Mouse (Mus musculus): ENCODE results near the gene Ncoa5. TPM values are rescaled to one million over a fixed set of nuclear protein-coding genes. Genes with fewer than 3 reads are reported as not detected.

Ncoa5 gene
- polyA plus RNA-seq, 1 experiment, result 31.2 TPM

DNA sequence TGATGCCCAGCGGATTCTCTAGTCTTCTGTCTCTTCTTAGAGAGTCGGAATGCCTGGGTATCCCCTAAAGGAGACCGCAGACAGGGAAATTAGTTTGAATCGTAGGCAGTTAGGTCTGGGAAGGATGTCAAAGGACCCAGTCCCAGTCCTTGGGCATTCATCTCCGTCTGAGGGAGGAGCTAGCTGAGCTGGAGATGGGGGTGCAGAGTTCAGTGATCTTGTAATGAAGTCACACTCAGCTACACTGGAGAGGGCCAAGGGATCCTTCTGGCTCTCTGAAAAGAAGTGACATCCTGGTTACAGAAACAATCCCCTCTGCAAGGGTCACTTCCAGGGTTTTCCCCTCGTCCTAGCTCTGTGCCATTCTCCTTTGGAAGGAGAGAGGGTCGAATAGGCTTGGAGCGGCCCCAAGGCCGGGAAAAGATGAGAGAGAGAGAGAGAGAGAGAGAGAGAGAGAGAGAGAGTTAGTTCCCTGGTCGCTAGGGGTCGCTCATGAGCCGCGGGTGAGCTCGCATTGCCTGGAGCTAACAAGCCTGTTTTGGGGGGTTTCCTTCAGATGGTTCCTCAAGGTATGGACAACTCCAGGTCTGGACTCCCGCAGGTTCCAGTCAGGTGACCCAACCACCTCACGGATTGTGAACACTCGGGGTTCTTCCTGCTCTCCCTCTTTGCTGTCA lies 73.0 kb downstream of the Ncoa5 start:
- no peak for TF ChIP-seq MYOD1 (IDR thresholded peaks at IDR 0.05; ENCODE audit: control insufficient read depth, insufficient read length, low read depth)
- peak; percentile 40 for TF ChIP-seq CTCF (IDR thresholded peaks at IDR 0.05; ENCODE audit: control insufficient read depth, insufficient read depth, insufficient read length)
- no peaks in the 10 kb centered on the region for H3K36me3 ChIP-seq (ENCODE audit: control insufficient read depth, insufficient read depth)
- H3ac ChIP-seq (ENCODE audit: control insufficient read depth, insufficient read length, low read depth), result no peak overlapping the region
- no peaks in the 10 kb centered on the region for H3K79me2 ChIP-seq (ENCODE audit: control insufficient read depth, insufficient read depth)
- peaks cover 8% of the 10 kb centered on the region for H3K27me3 ChIP-seq (ENCODE audit: control insufficient read depth, insufficient read depth, insufficient read length)
- no peaks in the 10 kb centered on the region for H3K79me3 ChIP-seq (ENCODE audit: low read depth)
- H3K4me3 ChIP-seq (ENCODE audit: insufficient read depth, poor library complexity, severe bottlenecking), result no peak overlapping the region

DNA sequence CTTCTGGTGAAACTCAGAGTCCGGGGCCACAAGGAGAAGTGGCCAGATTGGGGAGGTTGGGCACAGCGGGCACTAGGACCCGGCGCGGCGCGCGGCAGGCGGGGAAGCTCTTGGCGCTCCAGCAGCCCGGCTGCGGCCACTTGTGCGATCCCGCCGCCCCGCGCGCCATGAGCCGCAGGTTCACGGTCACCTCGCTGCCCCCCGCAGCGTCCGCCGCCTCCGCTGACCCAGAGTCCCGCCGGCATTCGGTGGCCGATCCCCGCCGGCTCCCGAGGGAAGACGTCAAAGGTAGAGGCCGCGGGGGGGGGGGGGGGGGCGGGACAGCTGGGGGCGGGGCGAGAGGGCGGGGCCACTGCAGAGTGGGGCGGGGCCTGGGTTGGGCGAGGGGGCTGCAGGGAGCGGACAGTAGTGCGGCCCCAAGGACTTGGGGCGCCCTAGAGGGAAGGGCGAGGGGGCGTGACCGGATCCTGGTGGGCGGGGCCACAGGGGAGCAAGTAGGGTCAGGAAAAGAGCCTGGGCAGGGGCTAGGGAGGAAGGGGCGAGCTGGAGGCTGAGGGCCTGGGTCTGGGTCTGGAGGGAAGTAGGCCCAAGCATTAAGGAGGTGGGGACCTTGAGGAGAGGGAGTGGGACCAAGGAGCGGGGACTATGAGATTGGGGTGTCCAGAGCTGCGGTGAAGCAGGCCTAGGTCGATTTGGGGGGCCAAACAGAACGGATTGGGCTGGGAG lies 73.8 kb downstream of the Ncoa5 start, which contains the start of gene Slc12a5:
Gene Slc12a5 (plus strand): TSS at position 87 of the 726 bp plus-strand sequence.
- H3K36me3 ChIP-seq (ENCODE audit: control insufficient read depth, insufficient read depth), result no peaks in the 10 kb centered on the region
- peak within 1 kb of the TSS; percentile 18 for H3K4me3 ChIP-seq (ENCODE audit: insufficient read depth, poor library complexity, severe bottlenecking)
- no peak for TF ChIP-seq CEBPB (IDR thresholded peaks at IDR 0.05; ENCODE audit: low read depth)
- TF ChIP-seq MYOD1 (IDR thresholded peaks at IDR 0.05; ENCODE audit: control insufficient read depth, insufficient read length, low read depth), result no peak
- no peak for TF ChIP-seq FOSL1 (IDR thresholded peaks at IDR 0.05; ENCODE audit: insufficient read depth, low read length, poor library complexity, severe bottlenecking)
- H3K79me2 ChIP-seq (ENCODE audit: control insufficient read depth, insufficient read depth), result no peaks in the 10 kb centered on the region
- H3ac ChIP-seq (ENCODE audit: control insufficient read depth, insufficient read length, low read depth), result peak within 1 kb of the TSS; percentile 16
- H3K27me3 ChIP-seq (ENCODE audit: control insufficient read depth, insufficient read depth, insufficient read length), result peaks cover 8% of the 10 kb centered on the region
- no peaks in the 10 kb centered on the region for H3K79me3 ChIP-seq (ENCODE audit: low read depth)

DNA sequence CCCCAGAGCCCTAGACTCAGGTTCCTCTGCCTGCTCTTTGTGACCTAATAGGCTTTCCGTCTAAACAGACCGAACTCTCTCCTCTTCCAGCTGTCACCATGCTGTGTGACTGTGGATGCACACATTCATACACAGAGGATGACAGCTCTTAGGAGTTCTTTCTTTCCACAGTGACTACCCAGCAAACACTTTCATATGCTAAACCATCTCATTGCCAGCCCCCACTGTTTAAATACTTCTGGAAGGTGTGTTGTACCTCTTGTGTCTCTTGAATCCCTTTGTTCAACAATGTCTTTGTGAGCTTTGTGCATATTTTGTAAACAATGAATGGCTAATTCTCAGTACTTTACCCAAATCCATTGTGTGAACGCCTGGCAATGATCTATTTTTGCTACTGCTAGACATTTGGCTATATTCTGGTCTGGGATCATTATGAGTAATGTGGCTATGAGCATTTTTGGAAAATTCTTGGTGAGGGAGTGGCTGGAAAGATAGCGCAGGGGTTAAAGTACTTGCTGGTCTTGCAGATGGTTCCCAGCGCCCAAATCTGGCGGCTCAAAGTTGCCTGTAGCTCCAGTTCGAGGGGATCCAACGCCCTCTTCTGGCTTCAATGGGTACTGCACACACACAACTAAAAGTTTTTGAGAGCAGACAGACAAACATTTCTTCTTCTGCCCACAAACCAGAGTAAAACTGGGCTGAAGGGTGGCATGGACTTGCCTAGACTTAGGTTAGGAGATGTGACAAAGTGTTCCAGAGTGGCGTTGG lies 76.9 kb downstream of the Ncoa5 start:
- TF ChIP-seq CTCF (IDR thresholded peaks at IDR 0.05; ENCODE audit: control insufficient read depth, insufficient read depth, insufficient read length) (no peak), CEBPB (IDR thresholded peaks at IDR 0.05; ENCODE audit: low read depth) (no peak), MYOG (IDR thresholded peaks at IDR 0.05; ENCODE audit: control insufficient read depth, extremely low read depth, insufficient read length) (no peak), FOSL1 (IDR thresholded peaks at IDR 0.05; ENCODE audit: insufficient read depth, low read length, poor library complexity, severe bottlenecking) (no peak), USF1 (IDR thresholded peaks at IDR 0.05; ENCODE audit: low read depth) (no peak), MYOD1 (IDR thresholded peaks at IDR 0.05; ENCODE audit: control insufficient read depth, insufficient read length, low read depth) (no peak), MAX (IDR thresholded peaks at IDR 0.05) (no peak)
- H3K36me3 ChIP-seq (ENCODE audit: control insufficient read depth, insufficient read depth), result no peaks in the 10 kb centered on the region
- H3ac ChIP-seq (ENCODE audit: control insufficient read depth, insufficient read length, low read depth), result no peak overlapping the region
- no peaks in the 10 kb centered on the region for H3K79me3 ChIP-seq (ENCODE audit: low read depth)
- no peaks in the 10 kb centered on the region for H3K79me2 ChIP-seq (ENCODE audit: control insufficient read depth, insufficient read depth)
- peaks cover 7% of the 10 kb centered on the region for H3K27me3 ChIP-seq (ENCODE audit: control insufficient read depth, insufficient read depth, insufficient read length)
- no peak overlapping the region for H3K4me3 ChIP-seq (ENCODE audit: insufficient read depth, poor library complexity, severe bottlenecking)

DNA sequence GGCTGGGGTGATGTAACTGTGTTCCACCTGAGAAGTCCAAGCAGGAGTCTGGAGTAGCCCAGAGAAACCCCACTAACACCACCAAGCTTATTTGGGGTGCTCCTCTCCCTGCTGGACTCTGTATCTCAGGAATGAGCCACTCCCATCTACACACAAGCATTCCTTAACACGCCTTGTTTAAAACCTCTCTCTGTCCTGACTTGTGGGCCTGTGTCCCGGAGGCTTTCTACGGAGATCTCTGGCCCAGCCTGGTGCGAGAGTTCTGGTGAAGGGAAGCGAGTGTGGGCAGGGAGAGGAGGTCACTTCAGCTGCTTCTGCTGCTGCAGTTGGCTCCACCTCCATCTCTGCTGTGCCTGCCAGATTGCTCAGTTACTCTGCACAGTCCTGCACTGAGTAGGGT lies 78.5 kb downstream of the Ncoa5 start:
- H3K79me3 ChIP-seq (ENCODE audit: low read depth), result no peaks in the 10 kb centered on the region
- H3K27me3 ChIP-seq (ENCODE audit: control insufficient read depth, insufficient read depth, insufficient read length), result peaks cover 6% of the 10 kb centered on the region
- H3K36me3 ChIP-seq (ENCODE audit: control insufficient read depth, insufficient read depth), result no peaks in the 10 kb centered on the region
- no peak overlapping the region for H3K4me3 ChIP-seq (ENCODE audit: insufficient read depth, poor library complexity, severe bottlenecking)
- no peak overlapping the region for H3ac ChIP-seq (ENCODE audit: control insufficient read depth, insufficient read length, low read depth)
- H3K79me2 ChIP-seq (ENCODE audit: control insufficient read depth, insufficient read depth), result no peaks in the 10 kb centered on the region
- TF ChIP-seq CTCF (IDR thresholded peaks at IDR 0.05; ENCODE audit: control insufficient read depth, insufficient read depth, insufficient read length) (no peak), MYOG (IDR thresholded peaks at IDR 0.05; ENCODE audit: control insufficient read depth, extremely low read depth, insufficient read length) (no peak), FOSL1 (IDR thresholded peaks at IDR 0.05; ENCODE audit: insufficient read depth, low read length, poor library complexity, severe bottlenecking) (no peak), MYOD1 (IDR thresholded peaks at IDR 0.05; ENCODE audit: control insufficient read depth, insufficient read length, low read depth) (no peak), MAX (IDR thresholded peaks at IDR 0.05) (no peak), CEBPB (IDR thresholded peaks at IDR 0.05; ENCODE audit: low read depth) (no peak), USF1 (IDR thresholded peaks at IDR 0.05; ENCODE audit: low read depth) (no peak)

DNA sequence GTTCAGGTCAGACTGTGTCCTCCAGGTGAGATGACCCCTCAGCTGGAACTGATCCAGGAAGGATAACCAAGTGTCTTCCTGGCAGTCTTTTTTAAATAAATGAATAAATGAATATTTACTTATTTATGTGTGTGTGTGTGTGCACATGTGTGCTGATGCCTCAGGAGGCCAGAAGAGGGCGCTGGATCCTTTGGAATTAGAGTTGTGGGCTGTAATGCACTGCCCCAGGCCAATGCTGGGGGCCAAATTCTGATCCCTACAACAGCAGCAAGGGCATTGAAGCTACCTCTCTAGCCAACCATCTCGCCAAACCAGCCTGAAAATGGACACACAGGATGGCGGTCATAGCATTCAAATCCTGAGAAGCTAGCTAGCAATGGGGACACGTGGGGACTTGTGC lies 78.9 kb downstream of the Ncoa5 start:
- no peak overlapping the region for H3K4me3 ChIP-seq (ENCODE audit: insufficient read depth, poor library complexity, severe bottlenecking)
- no peaks in the 10 kb centered on the region for H3K79me2 ChIP-seq (ENCODE audit: control insufficient read depth, insufficient read depth)
- no peak overlapping the region for H3ac ChIP-seq (ENCODE audit: control insufficient read depth, insufficient read length, low read depth)
- H3K27me3 ChIP-seq (ENCODE audit: control insufficient read depth, insufficient read depth, insufficient read length), result peaks cover 6% of the 10 kb centered on the region
- TF ChIP-seq MYOD1 (IDR thresholded peaks at IDR 0.05; ENCODE audit: control insufficient read depth, insufficient read length, low read depth), result no peak
- no peak for TF ChIP-seq MYOG (IDR thresholded peaks at IDR 0.05; ENCODE audit: control insufficient read depth, extremely low read depth, insufficient read length)
- TF ChIP-seq FOSL1 (IDR thresholded peaks at IDR 0.05; ENCODE audit: insufficient read depth, low read length, poor library complexity, severe bottlenecking), result no peak
- no peak for TF ChIP-seq CTCF (IDR thresholded peaks at IDR 0.05; ENCODE audit: control insufficient read depth, insufficient read depth, insufficient read length)
- TF ChIP-seq CEBPB (IDR thresholded peaks at IDR 0.05; ENCODE audit: low read depth), result no peak
- no peak for TF ChIP-seq MAX (IDR thresholded peaks at IDR 0.05)
- TF ChIP-seq USF1 (IDR thresholded peaks at IDR 0.05; ENCODE audit: low read depth), result no peak
- no peaks in the 10 kb centered on the region for H3K79me3 ChIP-seq (ENCODE audit: low read depth)
- H3K36me3 ChIP-seq (ENCODE audit: control insufficient read depth, insufficient read depth), result no peaks in the 10 kb centered on the region

Measured in C2C12 (cell line).